Mouse (Mus musculus) monocyte, adult 2 months (primary cell): ENCODE results near the gene Fbxl13.

Experiments used
- DNase-seq, 2 experiments: peaks; one replicate each; pipeline ENCODE4 v3.0.0; 2022; ENCODE audit warnings: low spot score in 2 of 2, low read depth in 1 of 2

Gene Fbxl13

DNA sequence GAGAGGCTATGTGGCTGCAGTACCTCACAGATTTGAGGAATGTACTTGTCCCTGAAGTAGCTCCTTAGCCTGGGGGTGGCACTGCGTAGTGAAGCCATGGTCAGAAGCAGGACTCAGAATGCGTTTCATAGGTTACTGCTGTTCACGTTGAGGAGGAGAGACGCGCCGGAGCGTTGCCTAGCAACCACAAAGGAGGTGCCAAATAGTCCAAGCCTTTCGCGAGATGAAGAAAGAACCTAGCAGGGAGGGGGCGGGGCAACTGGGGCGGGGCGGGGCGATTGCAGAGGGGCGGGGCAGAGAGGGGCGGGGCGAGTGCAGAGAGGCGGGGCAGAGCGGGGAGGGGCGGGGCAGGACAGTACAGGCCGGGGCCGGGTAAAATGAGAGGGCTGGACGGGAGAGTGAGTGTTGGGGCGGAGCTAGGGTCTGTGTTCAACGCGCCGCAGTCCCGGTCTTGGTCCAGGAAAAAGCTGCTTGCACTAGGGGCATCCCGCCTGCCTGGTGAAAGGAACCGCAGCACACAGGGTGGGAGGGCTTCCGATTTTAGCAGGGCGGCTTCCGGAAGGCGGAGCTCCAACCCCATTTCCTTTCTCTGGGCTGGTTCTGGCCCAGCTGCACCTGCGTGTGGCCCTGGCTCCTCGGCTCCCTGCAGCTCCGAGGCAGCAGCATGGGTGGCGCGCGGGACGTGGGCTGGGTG, at the start of gene Fbxl13, which contains the start of gene Armc10:
Fbxl13 (minus strand) TSS at position 196 of the 694 bp plus-strand sequence.
Armc10 (plus strand) TSS at position 375 of the 694 bp plus-strand sequence.
- DNase-seq: peak; percentile 62 to 69

DNA sequence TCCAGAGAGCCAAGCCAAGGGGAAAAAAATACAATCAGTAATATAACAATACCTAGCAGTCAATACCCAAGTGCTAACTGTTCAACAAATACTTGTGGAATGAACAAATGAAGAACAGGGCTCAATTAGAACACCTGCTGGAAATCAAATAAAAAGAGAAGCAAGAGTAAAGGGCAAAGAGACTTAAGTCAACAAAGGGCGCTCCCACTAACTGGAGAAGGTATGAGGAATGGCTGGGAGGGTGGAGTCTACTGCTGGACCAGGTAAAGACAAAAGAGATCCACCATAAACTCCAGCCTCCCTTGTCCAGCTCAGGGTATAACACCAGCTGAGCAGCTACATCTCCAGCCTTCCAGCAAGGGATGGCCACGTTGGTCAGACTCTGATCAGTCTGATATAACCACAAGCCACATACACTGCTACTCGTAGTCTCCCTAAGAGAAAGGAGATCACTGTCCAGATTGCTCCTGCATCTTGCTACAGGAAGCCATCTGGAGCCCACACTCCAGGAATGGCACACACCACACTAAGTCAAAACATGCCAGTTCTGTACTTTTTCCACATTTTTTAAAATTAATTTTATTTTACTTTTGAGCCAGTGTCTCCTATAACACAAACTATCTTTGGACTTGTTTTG, 49.5 kb upstream of the Fbxl13 start:
- DNase-seq: no peak

- no peak for DNase-seq
These were observed 48.0 kb upstream of the Fbxl13 start for GRCm38 (mm10) chr5:21693372-21693870.

DNA sequence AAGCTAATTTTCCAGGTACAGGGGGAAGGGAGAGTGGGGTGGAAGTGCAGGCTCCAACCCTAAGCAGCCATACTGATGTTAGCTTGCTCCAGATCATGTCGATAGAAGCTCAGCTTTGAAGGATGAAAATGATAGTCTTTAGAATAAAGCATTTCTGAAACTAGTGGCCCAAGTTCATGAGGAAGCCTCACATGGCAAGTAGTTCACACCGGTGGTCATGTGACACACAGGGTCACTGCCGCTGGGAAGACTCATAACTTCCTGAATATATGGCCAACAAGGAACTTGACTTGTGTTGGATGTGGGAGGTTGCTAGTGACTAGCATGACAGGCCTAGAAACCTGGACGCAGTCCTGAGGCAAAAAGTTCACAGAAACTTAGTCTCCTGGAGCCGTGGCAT, 46.8 kb upstream of the Fbxl13 start:
- no peak for DNase-seq

DNA sequence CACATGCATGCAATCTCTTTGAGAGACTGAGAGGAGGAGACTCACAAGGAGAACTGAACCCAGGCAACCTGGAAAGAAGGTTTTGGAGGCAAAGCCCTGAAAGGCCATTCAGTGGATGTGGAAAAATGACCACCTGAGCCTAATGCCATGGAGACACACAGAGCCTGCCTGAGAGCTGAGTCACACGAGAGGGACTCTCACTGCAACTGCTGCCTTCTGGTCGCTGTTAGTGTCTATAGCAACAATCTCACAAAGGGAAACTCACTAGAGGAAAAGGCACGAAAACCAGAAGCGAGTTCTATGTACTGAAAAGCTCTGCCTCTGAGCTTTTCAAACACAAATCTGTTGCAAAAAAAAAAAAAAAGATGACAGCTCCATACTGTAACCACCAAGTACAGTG, 41.6 kb upstream of the Fbxl13 start:
- no peak for DNase-seq

- no peak for DNase-seq
These were observed 39.6 kb upstream of the Fbxl13 start for GRCm38 (mm10) chr5:21685001-21685400.

GRCm38 (mm10) chr5:21683811-21684210, 38.4 kb upstream of the Fbxl13 start:
- DNase-seq: no peak

- no peak for DNase-seq
These were observed 35.5 kb upstream of the Fbxl13 start for GRCm38 (mm10) chr5:21680940-21681339.

DNA sequence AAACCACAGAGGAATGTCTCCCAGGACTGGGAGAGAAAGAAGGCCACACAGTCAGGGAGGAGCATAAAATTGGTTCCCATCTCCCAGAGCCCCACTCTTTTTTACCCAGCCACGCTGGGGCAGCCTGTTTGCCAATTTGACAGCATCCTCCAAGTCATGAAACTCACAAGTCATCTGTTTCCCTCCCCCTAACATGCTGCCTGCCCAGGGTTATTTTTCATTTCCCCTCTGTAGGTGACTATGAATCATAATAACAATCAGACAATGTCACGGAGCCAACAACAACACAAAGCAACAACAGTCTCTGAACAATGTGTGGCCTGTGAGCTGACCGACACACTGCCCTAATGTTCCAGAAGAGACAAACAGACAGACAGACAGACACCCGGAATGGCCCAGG, 34.6 kb upstream of the Fbxl13 start:
- no peak for DNase-seq

- DNase-seq: no peak
These were observed 32.9 kb upstream of the Fbxl13 start for GRCm38 (mm10) chr5:21678363-21678762.

DNA sequence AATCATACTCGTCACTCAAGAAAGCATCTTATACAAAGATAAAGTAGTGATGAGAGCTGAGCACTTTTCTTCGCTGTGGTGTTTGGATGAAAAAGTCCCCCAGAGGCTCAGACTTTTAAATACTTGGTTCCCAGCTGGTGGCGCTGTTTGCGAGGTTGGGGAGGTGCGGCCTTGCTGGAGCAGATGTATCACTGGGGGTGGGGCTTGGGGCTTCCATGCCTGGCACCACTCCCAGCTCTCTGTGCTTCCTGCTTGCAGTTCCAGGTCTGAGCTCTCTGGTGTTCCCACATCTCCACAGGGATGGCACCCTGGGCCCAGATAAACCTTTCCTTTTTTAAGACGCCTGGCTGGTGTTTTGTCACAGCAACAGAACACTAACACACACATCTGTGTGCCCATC, 32.5 kb upstream of the Fbxl13 start:
- no peak for DNase-seq

DNA sequence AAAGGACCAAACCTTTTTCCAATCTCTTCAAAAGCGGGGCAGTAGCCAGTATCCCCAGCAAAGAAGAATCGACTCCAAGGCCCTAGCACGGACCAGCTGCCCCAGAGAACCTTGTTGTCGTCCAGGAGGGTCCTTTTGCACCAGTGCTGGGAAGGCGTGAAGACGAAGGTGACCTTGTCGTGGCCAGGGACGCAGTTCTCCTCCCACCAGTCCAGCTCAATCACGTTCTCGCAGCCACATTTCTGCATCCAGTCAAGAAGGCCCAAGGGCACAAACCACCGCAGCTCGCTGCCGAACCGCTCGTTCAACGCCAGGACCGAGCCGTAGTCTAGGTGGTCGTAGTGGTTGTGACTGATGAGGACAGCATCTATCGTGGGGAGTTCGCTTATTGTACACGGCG, 30.1 kb upstream of the Fbxl13 start:
- no peak for DNase-seq

GRCm38 (mm10) chr5:21675019-21675418, 29.6 kb upstream of the Fbxl13 start:
- no peak for DNase-seq

DNA sequence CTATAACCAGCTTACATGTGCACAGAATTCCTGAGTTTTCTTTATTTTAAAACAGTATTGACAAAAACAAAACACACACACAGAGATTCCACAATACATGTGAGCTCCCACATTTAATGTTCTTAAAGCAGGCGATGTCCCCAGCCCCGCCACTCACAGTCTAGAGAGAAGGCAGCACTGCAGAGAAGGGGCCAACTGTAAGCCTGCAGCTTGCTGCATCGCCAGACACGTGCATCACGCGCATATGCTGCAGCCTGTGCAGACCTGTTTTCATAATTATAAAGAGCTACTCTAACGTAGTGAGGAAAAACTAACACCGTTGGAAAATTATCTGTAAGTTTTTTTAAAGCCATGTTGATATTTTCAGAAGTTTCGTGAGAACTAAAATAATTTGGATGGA, 28.3 kb upstream of the Fbxl13 start:
- no peak for DNase-seq

DNA sequence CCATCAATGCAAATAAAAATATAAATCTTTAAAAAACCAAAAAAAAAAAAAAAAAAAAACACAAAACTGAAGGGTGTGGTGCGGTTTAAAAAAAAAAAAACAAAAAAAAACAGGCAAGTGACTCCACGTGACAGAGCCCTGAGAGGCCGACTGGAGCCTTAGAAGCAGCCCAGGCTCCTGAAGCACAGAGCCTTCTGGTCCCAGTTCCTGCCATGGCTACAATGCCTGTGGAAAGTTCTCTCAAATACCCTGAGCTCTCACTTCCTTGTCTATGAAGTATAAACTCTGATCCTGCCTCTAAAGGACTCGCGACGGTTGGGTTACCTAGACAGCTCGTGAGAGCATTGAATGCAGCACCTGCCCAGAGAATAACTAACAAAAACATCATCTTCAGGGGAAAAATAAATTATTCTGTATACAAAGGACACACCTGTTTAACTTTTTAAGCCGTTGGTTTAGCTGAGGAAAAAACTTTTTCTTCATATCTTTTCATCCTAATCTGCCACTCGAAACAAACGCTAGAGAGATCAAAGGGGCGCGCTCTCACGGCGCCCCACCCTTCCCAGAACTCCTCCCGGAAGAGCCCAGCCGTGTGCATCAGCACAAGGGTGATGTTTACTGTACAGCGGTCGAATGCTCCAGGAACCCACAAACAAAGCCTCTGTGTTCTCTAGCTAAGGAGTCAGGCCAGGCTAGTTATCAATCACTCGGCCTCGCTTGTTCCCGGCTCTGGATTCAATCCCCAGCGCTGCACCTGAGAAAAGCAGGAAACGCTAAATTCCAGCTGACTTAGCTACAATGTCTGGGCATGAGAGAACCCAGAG, 27.6 kb upstream of the Fbxl13 start:
- DNase-seq: no peak

- no peak for DNase-seq
These were observed 23.9 kb upstream of the Fbxl13 start for GRCm38 (mm10) chr5:21669307-21669706.

GRCm38 (mm10) chr5:21667191-21668137, 22.0 kb upstream of the Fbxl13 start:
- DNase-seq: no peak

- no peak for DNase-seq
These were observed 17.6 kb upstream of the Fbxl13 start for GRCm38 (mm10) chr5:21663081-21663480.

DNA sequence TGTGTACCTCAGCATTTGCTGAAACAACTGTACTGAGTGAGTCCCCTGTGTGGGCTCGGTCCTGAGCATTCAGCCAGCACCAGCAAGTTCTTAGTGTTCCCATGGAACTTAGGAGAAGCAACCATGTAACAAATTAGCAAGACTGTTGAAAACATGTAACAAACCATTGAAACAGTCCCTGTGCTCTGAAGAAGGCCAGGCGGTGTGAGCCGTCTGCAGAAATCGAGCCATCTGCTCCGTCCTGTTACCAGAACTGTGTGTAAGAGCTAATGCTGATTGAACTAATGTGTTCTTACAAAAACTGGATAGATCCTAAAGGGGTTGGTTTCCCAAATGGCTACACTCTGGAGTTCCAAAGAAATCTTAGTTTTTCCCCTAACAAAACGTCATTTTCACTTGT, 15.4 kb upstream of the Fbxl13 start:
- DNase-seq: no peak

GRCm38 (mm10) chr5:21658623-21659395, 13.4 kb upstream of the Fbxl13 start:
- DNase-seq: peak; percentile 33 to 53
